Comparison of ENCODE assay signal across 19 mouse cellular contexts in genomic region chr3:156619921-156620320, GRCm38 (mm10). TPM values are rescaled to one million over a fixed set of nuclear protein-coding genes. Genes with fewer than 3 reads are reported as not detected.
"Had no signal": no experiment of that assay in that cellular context is flagged by ENCODE, and none has a peak within 500 bp of the region (broad histone marks: within the 10 kb centered on the region; RNA-seq: fewer than 3 reads in every experiment).

No protein-coding gene starts in this region.

- ATAC-seq: liver, postnatal 0 days; lung, postnatal 0 days; midbrain, embryonic 13.5 days; midbrain, embryonic 15.5 days had no signal

- H3K4me3 ChIP-seq: lung, embryonic 15.5 days; megakaryocyte, embryonic 14.5 days; midbrain, embryonic 13.5 days; midbrain, embryonic 15.5 days; neural tube, embryonic 12.5 days; stomach, embryonic 15.5 days had no signal

- DNase-seq: liver, postnatal 0 days; lung, adult 2 months; lung, postnatal 14 days; lung, postnatal 36 days; right cerebral cortex, postnatal 14 days; thymus, adult 18-20 months; thymus, postnatal 14 days; thymus, postnatal 36 days had no signal

- H3K27ac ChIP-seq: lung, embryonic 15.5 days; macrophage; midbrain, embryonic 13.5 days; midbrain, embryonic 15.5 days; neural tube, embryonic 12.5 days; stomach, embryonic 15.5 days; stomach, postnatal 0 days had no signal

RNA-seq across cellular contexts. Expression of gene Negr1, which starts 58.3 kb away (rescaled TPM):
- total RNA-seq: megakaryocyte progenitor cell, adult 5-6 weeks; monocyte, adult 5-6 weeks had no signal
